Mouse (Mus musculus): ENCODE results near the gene Gamt.

DNA sequence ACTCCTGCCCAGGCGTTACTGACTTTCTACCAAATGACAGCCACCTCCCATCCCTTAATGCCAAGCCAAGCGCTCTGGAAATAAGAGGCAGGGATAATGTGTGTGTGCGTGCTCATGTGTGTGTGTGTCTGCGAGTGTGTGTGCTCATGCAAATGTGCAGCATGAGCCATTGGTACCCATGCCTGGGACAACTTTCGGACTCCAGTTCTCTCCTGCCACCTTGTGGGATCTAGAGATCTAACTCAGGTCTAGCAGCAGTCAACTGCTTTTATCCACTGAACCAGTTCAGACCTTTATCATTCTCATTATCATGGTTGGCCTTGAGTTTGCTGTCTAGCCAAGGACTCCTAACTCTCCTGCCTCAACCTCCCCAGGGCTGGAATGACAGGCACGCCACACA, 13.0 kb downstream of the Gamt start:
- TF ChIP-seq CTCF (IDR thresholded peaks at IDR 0.05) (peak; percentile 46), POLR2A (IDR thresholded peaks at IDR 0.05; ENCODE audit: insufficient read depth, low read depth, low read length) (no peak)
